Mouse (Mus musculus) midbrain, postnatal 0 days (tissue): ENCODE measurements around the gene Usp15. TPM values are rescaled to one million over a fixed set of nuclear protein-coding genes. Genes with fewer than 3 reads are reported as not detected.

Experiments used
- ATAC-seq: fragments of 200-750 bp; cut with Nextera tagmentation; 2 replicates; pipeline ENCODE4 v1.8.0; 2017; ENCODE audit warnings: moderate number of reproducible peaks, mild to moderate bottlenecking, moderate TSS enrichment, moderate library complexity; ENCODE audit not compliant: low FRiP score
- DNase-seq: peaks from one replicate; pipeline ENCODE4 v3.0.0-alpha.2; 2015; ENCODE audit warnings: low spot score
- H3K27ac ChIP-seq: fragments of 300-500 bp; sonication (generic); 2 replicates; pipeline ENCODE4 v1.5.1; 2014; ENCODE audit warnings: low read depth, mild to moderate bottlenecking, low read length, mixed read lengths
- H3K27me3 ChIP-seq: fragments of 300-500 bp; sonication (generic); 2 replicates; pipeline ENCODE4 v1.6.1; 2014; ENCODE audit warnings: low read length, control low read depth, mixed read lengths; ENCODE audit not compliant: insufficient read depth
- H3K36me3 ChIP-seq: fragments of 300-500 bp; sonication (generic); 2 replicates; pipeline ENCODE4 v1.6.1; 2014; ENCODE audit warnings: low read length, control low read depth, mixed read lengths; ENCODE audit not compliant: insufficient read depth
- H3K4me1 ChIP-seq: fragments of 300-500 bp; sonication (generic); 2 replicates; pipeline ENCODE4 v1.6.1; 2014; ENCODE audit warnings: mild to moderate bottlenecking, control low read depth, antibody characterized with exemption, low read length, mixed read lengths; ENCODE audit not compliant: insufficient read depth
- H3K4me2 ChIP-seq: fragments of 300-500 bp; sonication (generic); 2 replicates; pipeline ENCODE4 v1.6.1; 2014; ENCODE audit warnings: low read depth, mild to moderate bottlenecking, low read length, mixed read lengths; ENCODE audit not compliant: poor library complexity, severe bottlenecking
- H3K4me3 ChIP-seq: fragments of 300-500 bp; sonication (generic); 2 replicates; pipeline ENCODE4 v1.5.1; 2014; ENCODE audit warnings: low read depth, mild to moderate bottlenecking, low read length, moderate library complexity
- H3K9ac ChIP-seq: fragments of 300-500 bp; sonication (generic); replicated peaks from 2 replicates; pipeline ENCODE4 v1.6.1; 2014; ENCODE audit warnings: mild to moderate bottlenecking, low read length, moderate library complexity, mixed read lengths; ENCODE audit not compliant: poor library complexity, severe bottlenecking
- H3K9me3 ChIP-seq: fragments of 300-500 bp; sonication (generic); 2 replicates; pipeline ENCODE4 v1.6.1; 2016; ENCODE audit warnings: low read length, control low read depth
- CTCF ChIP-seq: IDR thresholded peaks from 2 replicates; pipeline ENCODE4 v1.5.1; 2016; ENCODE audit warnings: antibody characterized with exemption, mild to moderate bottlenecking
- WGBS: fragments of 180-500 bp; shearing (Covaris S2); extraction: QIAGEN DNeasy Blood & Tissue Kit; methylation state at CpG from one replicate; pipeline ENCODE4 v1.1.7; 2014; 5-methylcytosine and 5-hydroxymethylcytosine counted together
- polyA plus RNA-seq: library from polyadenylated mRNA; unstranded; fragments of >200 nt; fragmentation: Nextera tagmentation; extraction: Ambion mirVana; gene quantifications from 2 replicates; pipeline ENCODE4 v1.2.1, GENCODE M21; 2015
- total RNA-seq: library from RNA; depleted of rRNA; stranded (reverse); fragments of >200 nt; gene quantifications from 2 replicates; pipeline ENCODE4 v1.2.3, GENCODE M21; 2014

Gene Usp15
- total and polyA plus RNA-seq, 2 experiments from 2014 or later = 62.0 to 65.4 TPM

- H3K27me3 ChIP-seq = no peaks in the 10 kb centered on the region
Observed at GRCm38 (mm10) chr10:123120666-123121392, 76.0 kb downstream of the Usp15 start.

GRCm38 (mm10) chr10:123116861-123117260, 79.9 kb downstream of the Usp15 start:
- ATAC-seq (no peak), DNase-seq (no peak)
- no peaks in the 10 kb centered on the region for H3K9me3 ChIP-seq
- no peak overlapping the region for H3K4me2 ChIP-seq
- H3K4me3 ChIP-seq = no peak overlapping the region
- H3K27ac ChIP-seq = no peak overlapping the region
- no peaks in the 10 kb centered on the region for H3K27me3 ChIP-seq
- WGBS = 91% methylated on average over 14 of the region's 14 CpGs
- TF ChIP-seq CTCF = no peak
- no peaks in the 10 kb centered on the region for H3K4me1 ChIP-seq
- peaks cover 44% of the 10 kb centered on the region for H3K36me3 ChIP-seq
- H3K9ac ChIP-seq = no peak overlapping the region

More at GRCm38 (mm10) chr10:123120666-123121392, 76.0 kb downstream of the Usp15 start:
- no peak for ATAC-seq
- Histone ChIP-seq H3K27ac (no peak overlapping the region), H3K4me2 (no peak overlapping the region), H3K9ac (no peak overlapping the region), H3K9me3 (no peaks in the 10 kb centered on the region), H3K36me3 (peaks cover 62% of the 10 kb centered on the region), H3K4me1 (no peaks in the 10 kb centered on the region), H3K4me3 (no peak overlapping the region)
- no peak for DNase-seq
- TF ChIP-seq CTCF = peak; percentile 44
- WGBS = 96% methylated on average over 14 of the region's 14 CpGs

DNA sequence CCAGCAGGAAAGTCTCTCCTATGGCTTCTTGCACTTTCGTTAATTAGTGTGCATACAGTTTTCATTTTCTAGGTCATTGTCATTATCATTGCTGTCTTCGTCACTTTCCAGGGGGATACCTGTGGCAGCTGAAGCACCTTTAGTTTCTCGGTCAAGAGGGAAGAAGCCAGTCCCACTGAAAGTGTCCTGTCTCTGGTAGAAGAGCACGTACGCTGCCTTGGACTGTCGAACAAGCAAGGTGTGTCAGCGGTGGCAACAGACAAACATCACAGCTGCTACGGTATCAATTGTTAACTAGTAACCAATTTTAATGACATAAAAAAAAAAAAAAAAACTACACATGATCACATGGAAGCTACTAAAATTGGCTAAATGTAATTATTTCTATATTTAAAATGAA, 83.3 kb downstream of the Usp15 start:
- H3K9ac ChIP-seq = no peak overlapping the region
- H3K27me3 ChIP-seq = no peaks in the 10 kb centered on the region
- no peak overlapping the region for H3K4me3 ChIP-seq
- no peaks in the 10 kb centered on the region for H3K4me1 ChIP-seq
- DNase-seq (no peak), ATAC-seq (no peak)
- WGBS = 96% methylated on average over 8 of the region's 8 CpGs
- no peak overlapping the region for H3K4me2 ChIP-seq
- H3K27ac ChIP-seq = no peak overlapping the region
- TF ChIP-seq CTCF = no peak
- H3K36me3 ChIP-seq = peaks cover 31% of the 10 kb centered on the region
- H3K9me3 ChIP-seq = no peaks in the 10 kb centered on the region

- H3K4me3 ChIP-seq = no peak overlapping the region
- no peaks in the 10 kb centered on the region for H3K27me3 ChIP-seq
- DNase-seq (no peak), ATAC-seq (no peak)
- no peaks in the 10 kb centered on the region for H3K9me3 ChIP-seq
- no peak overlapping the region for H3K4me2 ChIP-seq
- no peak for TF ChIP-seq CTCF
- H3K4me1 ChIP-seq = no peaks in the 10 kb centered on the region
- no peak overlapping the region for H3K27ac ChIP-seq
- H3K9ac ChIP-seq = no peak overlapping the region
- 91% methylated on average over 9 of the region's 9 CpGs for WGBS
- H3K36me3 ChIP-seq = peaks cover 28% of the 10 kb centered on the region
Observed at GRCm38 (mm10) chr10:123112787-123113168, 84.0 kb downstream of the Usp15 start.

- no peak overlapping the region for H3K9ac ChIP-seq
- no peak overlapping the region for H3K27ac ChIP-seq
- H3K4me1 ChIP-seq = no peaks in the 10 kb centered on the region
- DNase-seq = no peak
- H3K9me3 ChIP-seq = no peaks in the 10 kb centered on the region
- TF ChIP-seq CTCF = no peak
- no peak overlapping the region for H3K4me3 ChIP-seq
- no peak for ATAC-seq
- H3K36me3 ChIP-seq = peaks cover 29% of the 10 kb centered on the region
- 89% methylated on average over 11 of the region's 11 CpGs for WGBS
- H3K27me3 ChIP-seq = no peaks in the 10 kb centered on the region
- no peak overlapping the region for H3K4me2 ChIP-seq
Observed at GRCm38 (mm10) chr10:123112056-123112786, 84.6 kb downstream of the Usp15 start.

DNA sequence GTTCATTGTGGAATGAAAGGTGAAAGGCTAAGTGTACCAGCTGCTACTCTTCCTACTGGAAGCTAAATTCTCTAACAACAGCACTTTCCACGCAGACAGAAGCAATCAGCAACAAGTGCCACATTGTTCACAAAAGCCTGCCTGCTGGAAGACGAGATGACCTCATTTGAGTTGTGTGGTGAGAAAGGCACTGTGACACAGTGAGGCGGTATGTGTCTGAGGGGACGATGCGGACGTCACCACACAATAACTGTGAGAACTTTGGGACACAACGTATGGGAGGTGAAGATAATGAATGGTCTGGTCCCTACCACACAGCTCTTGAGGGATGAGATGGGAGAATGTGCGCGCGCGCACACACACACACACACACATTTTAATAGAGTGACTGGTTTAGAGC, 86.2 kb downstream of the Usp15 start:
- H3K27me3 ChIP-seq = no peaks in the 10 kb centered on the region
- H3K9me3 ChIP-seq = no peaks in the 10 kb centered on the region
- no peak overlapping the region for H3K4me3 ChIP-seq
- no peak overlapping the region for H3K9ac ChIP-seq
- peaks cover 17% of the 10 kb centered on the region for H3K36me3 ChIP-seq
- H3K4me1 ChIP-seq = no peaks in the 10 kb centered on the region
- ATAC-seq (no peak), DNase-seq (no peak)
- no peak for TF ChIP-seq CTCF
- no peak overlapping the region for H3K27ac ChIP-seq
- WGBS = 72% methylated on average over 11 of the region's 11 CpGs
- H3K4me2 ChIP-seq = no peak overlapping the region
